Mouse (Mus musculus) lung, embryonic 16.5 days (tissue): Measurements from ENCODE around the gene Hoxa13. TPM values are rescaled to one million over a fixed set of nuclear protein-coding genes. Genes with fewer than 3 reads are reported as not detected.

Experiments used
- ATAC-seq: fragments of 200-750 bp; cut with Nextera tagmentation; 2 replicates; pipeline ENCODE4 v1.8.0; 2017; ENCODE audit warnings: low read depth, mild to moderate bottlenecking, moderate library complexity
- H3K27ac ChIP-seq: fragments of 300-500 bp; sonication (generic); 2 replicates; pipeline ENCODE4 v1.5.1; 2014; ENCODE audit warnings: mild to moderate bottlenecking, control low read depth, low read length
- H3K27me3 ChIP-seq: fragments of 300-500 bp; sonication (generic); 2 replicates; pipeline ENCODE4 v1.6.1; 2014; ENCODE audit warnings: low read depth, low read length, mixed read lengths; ENCODE audit not compliant: control insufficient read depth, insufficient read depth
- H3K36me3 ChIP-seq: fragments of 300-500 bp; sonication (generic); 2 replicates; pipeline ENCODE4 v1.6.1; 2014; ENCODE audit warnings: low read length; ENCODE audit not compliant: control insufficient read depth, insufficient read depth
- H3K4me1 ChIP-seq: fragments of 300-500 bp; sonication (generic); replicated peaks from 2 replicates; pipeline ENCODE4 v1.6.1; 2014; ENCODE audit warnings: low read length, mixed read lengths; ENCODE audit not compliant: control insufficient read depth, insufficient read depth
- H3K4me2 ChIP-seq: fragments of 300-500 bp; sonication (generic); 2 replicates; pipeline ENCODE4 v1.6.1; 2014; ENCODE audit warnings: low read depth, low read length, control low read depth
- H3K4me3 ChIP-seq: fragments of 300-500 bp; sonication (generic); 2 replicates; pipeline ENCODE4 v1.5.1; 2014; ENCODE audit warnings: mild to moderate bottlenecking, low read length, control low read depth
- H3K9ac ChIP-seq: fragments of 300-500 bp; sonication (generic); 2 replicates; pipeline ENCODE4 v1.6.1; 2014; ENCODE audit warnings: low read length, control low read depth
- H3K9me3 ChIP-seq: fragments of 300-500 bp; sonication (generic); 2 replicates; pipeline ENCODE4 v1.6.1; 2016; ENCODE audit warnings: low read length; ENCODE audit not compliant: control insufficient read depth
- WGBS: fragments of 180-500 bp; shearing (Covaris S2); extraction: QIAGEN DNeasy Blood & Tissue Kit; methylation state at CpG from one replicate; pipeline ENCODE4 v1.1.7; 2014; 5-methylcytosine and 5-hydroxymethylcytosine counted together
- microRNA counts: library from miRNA; unstranded; fragments of <30 nt; microRNA quantifications from one replicate; lab custom pipeline; 2016
- microRNA-seq: library from miRNA; unstranded; fragments of <30 nt; microRNA quantifications from one replicate; pipeline ENCODE4, GENCODE M21; 2016
- polyA plus RNA-seq: library from polyadenylated mRNA; unstranded; fragments of >200 nt; fragmentation: Nextera tagmentation; extraction: Ambion mirVana; gene quantifications from 2 replicates; pipeline ENCODE4 v1.2.1, GENCODE M21; 2015

The Hoxa13 gene
- polyA plus RNA-seq, 1 experiment from 2014 or later: not detected

- H3K4me2 ChIP-seq: peak overlapping the region; percentile 62
- H3K4me3 ChIP-seq: peak overlapping the region; percentile 47
- H3K9ac ChIP-seq: peak overlapping the region; percentile 4; the same call in 1 of the 2 replicates
- H3K27ac ChIP-seq: no peak overlapping the region
- no peaks in the 10 kb centered on the region for H3K9me3 ChIP-seq
- 37% methylated on average over 12 of the region's 12 CpGs for WGBS
- ATAC-seq: no peak
- H3K36me3 ChIP-seq: no peaks in the 10 kb centered on the region
- no peaks in the 10 kb centered on the region; the same call in 1 of the 2 replicates for H3K4me1 ChIP-seq
- H3K27me3 ChIP-seq: peaks cover 64% of the 10 kb centered on the region
Measured at GRCm38 (mm10) chr6:52209685-52210046, 51.0 kb downstream of the Hoxa13 start.

- Histone ChIP-seq H3K9me3 (no peaks in the 10 kb centered on the region), H3K27me3 (peaks cover 65% of the 10 kb centered on the region), H3K4me1 (no peaks in the 10 kb centered on the region; the same call in 1 of the 2 replicates), H3K9ac (peak overlapping the region; percentile 66), H3K36me3 (no peaks in the 10 kb centered on the region), H3K4me3 (peak overlapping the region; percentile 47), H3K27ac (peak overlapping the region; percentile 59), H3K4me2 (peak overlapping the region; percentile 62)
- ATAC-seq: no peak
- 20% methylated on average over 18 of the region's 18 CpGs for WGBS
Measured at GRCm38 (mm10) chr6:52208868-52209684, 51.6 kb downstream of the Hoxa13 start.

- H3K4me3 ChIP-seq: peak within 1 kb of the TSS; percentile 47
- peak within 1 kb of the TSS; percentile 73 for H3K4me2 ChIP-seq
- 0 out of 2 replicates have a peak, but pooled peaks have one; percentile 3 for ATAC-seq
- no peaks in the 10 kb centered on the region for H3K9me3 ChIP-seq
- H3K27ac ChIP-seq: peak within 1 kb of the TSS; percentile 82
- H3K36me3 ChIP-seq: no peaks in the 10 kb centered on the region
- WGBS: 3% methylated on average over 47 of the region's 47 CpGs
- H3K9ac ChIP-seq: peak within 1 kb of the TSS; percentile 66
- no peaks in the 10 kb centered on the region; the same call in 1 of the 2 replicates for H3K4me1 ChIP-seq
- H3K27me3 ChIP-seq: peaks cover 62% of the 10 kb centered on the region
Measured at GRCm38 (mm10) chr6:52208072-52208867, 52.4 kb downstream of the Hoxa13 start, which contains the start of gene Hoxa6. Gene Hoxa6 (minus strand): TSS chr6:52208722.

MicroRNAs within 50 kb of the gene (microRNA counts, 519-probe panel; counts per million panel counts)
- microRNA mmu-miR-196b (lab: Ali Mortazavi, UCI): 1,826 counts per million, percentile 30 among the panel's probes with 10 or more counts

Small RNA genes within 50 kb of the gene (microRNA-seq; reads per million reads assigned to microRNA genes)
- gene Mir196b: 56.3 reads per million, percentile 44 among the genes with 10 or more reads in this experiment

Other genes starting within 250 kb of the Hoxa13 start
- 68.7 and 71.7 TPM in 2 replicates for gene Skap2, start 248.3 kb downstream of the Hoxa13 start, polyA plus RNA-seq
- gene Hoxa1, start 102.6 kb downstream of the Hoxa13 start, polyA plus RNA-seq: 1.4 and 1.6 TPM in 2 replicates
- 9.5 and 10.2 TPM in 2 replicates for gene Hoxa2, start 96.0 kb downstream of the Hoxa13 start, polyA plus RNA-seq
- 2.4 and 2.5 TPM in 2 replicates for gene 5730596B20Rik, start 83.4 kb downstream of the Hoxa13 start, polyA plus RNA-seq
- gene Hoxa4, start 69.1 kb downstream of the Hoxa13 start, polyA plus RNA-seq: 2.4 and 2.7 TPM in 2 replicates
- 32.3 and 36.3 TPM in 2 replicates for gene Hoxa5, start 56.3 kb downstream of the Hoxa13 start, polyA plus RNA-seq
- 2.0 and 2.2 TPM in 2 replicates for gene Hoxa6, start 52.2 kb downstream of the Hoxa13 start, polyA plus RNA-seq
- 6.6 and 7.6 TPM in 2 replicates for gene Hoxa3, start 47.5 kb downstream of the Hoxa13 start, polyA plus RNA-seq
- not detected in 2 replicates for gene Gm28308, start 47.5 kb downstream of the Hoxa13 start, polyA plus RNA-seq
- gene Hoxa7, start 39.0 kb downstream of the Hoxa13 start, polyA plus RNA-seq: 5.8 and 6.9 TPM in 2 replicates
- gene Hoxa9, start 29.8 kb downstream of the Hoxa13 start, polyA plus RNA-seq: 0.06 and 0.41 TPM in 2 replicates
- gene Hoxa10, start 20.0 kb downstream of the Hoxa13 start, polyA plus RNA-seq: 0.21 TPM in 1 of 2 replicates, not detected in the other
- gene Hoxa11, start 15.1 kb downstream of the Hoxa13 start, polyA plus RNA-seq: not detected in 2 replicates
- gene Evx1, start 52.6 kb upstream of the Hoxa13 start, polyA plus RNA-seq: not detected in 2 replicates